Mouse (Mus musculus) thymus, adult 2 months (tissue): ENCODE data around the gene Snrnp25. TPM values are rescaled to one million over a fixed set of nuclear protein-coding genes. Genes with fewer than 3 reads are reported as not detected.

Source experiments
- DNase-seq: peaks from one replicate; pipeline ENCODE4 v3.0.0; 2021
- H3K27ac ChIP-seq: fragments of 200-500 bp; 2 replicates; pipeline ENCODE4 v1.5.1; 2012; ENCODE audit warnings: low read length, control low read depth; ENCODE audit not compliant: control insufficient read depth, insufficient read depth
- H3K27me3 ChIP-seq: fragments of 200-500 bp; 2 replicates; pipeline ENCODE4 v1.6.1; 2012; ENCODE audit warnings: mild to moderate bottlenecking, low read length, moderate library complexity, mixed read lengths; ENCODE audit not compliant: control insufficient read depth, insufficient read depth
- H3K36me3 ChIP-seq: fragments of 200-500 bp; 2 replicates; pipeline ENCODE4 v1.6.1; 2012; ENCODE audit warnings: mild to moderate bottlenecking, low read length, moderate library complexity; ENCODE audit not compliant: control insufficient read depth, insufficient read depth
- H3K4me1 ChIP-seq: fragments of 200-500 bp; replicated peaks from 2 replicates; pipeline ENCODE4 v1.6.1; 2012; ENCODE audit warnings: low read length; ENCODE audit not compliant: control insufficient read depth, insufficient read depth
- H3K4me3 ChIP-seq: fragments of 200-500 bp; 2 replicates; pipeline ENCODE4 v1.5.1; 2012; ENCODE audit warnings: mild to moderate bottlenecking, low read length, control low read depth, moderate library complexity; ENCODE audit not compliant: control insufficient read depth, insufficient read depth
- CTCF ChIP-seq: fragments of 200-500 bp; IDR thresholded peaks from 2 replicates; pipeline ENCODE4 v1.5.1; 2012; ENCODE audit warnings: mild to moderate bottlenecking, control low read depth, low read length, moderate library complexity, borderline replicate concordance; ENCODE audit not compliant: control insufficient read depth, poor library complexity, insufficient read depth; ENCODE audit errors: extremely low read depth
- POLR2A ChIP-seq: fragments of 200-500 bp; IDR thresholded peaks from 2 replicates; pipeline ENCODE4 v1.6.1; 2012; ENCODE audit warnings: mild to moderate bottlenecking, low read length, control low read depth, moderate library complexity; ENCODE audit not compliant: control insufficient read depth, poor library complexity, insufficient read depth; ENCODE audit errors: extremely low read depth
- WGBS: fragments of 180-500 bp; shearing (Covaris S2); methylation state at CpG from one replicate; pipeline ENCODE4 v1.1.7; 2018; 5-methylcytosine and 5-hydroxymethylcytosine counted together
- polyA plus RNA-seq: library from polyadenylated mRNA; depleted of rRNA; stranded (reverse); fragments of >200 nt; gene quantifications from 2 replicates; pipeline ENCODE4 v1.2.3, GENCODE M21; 2012

The Snrnp25 gene
- polyA plus RNA-seq, 1 experiment = 56.3 TPM

DNA sequence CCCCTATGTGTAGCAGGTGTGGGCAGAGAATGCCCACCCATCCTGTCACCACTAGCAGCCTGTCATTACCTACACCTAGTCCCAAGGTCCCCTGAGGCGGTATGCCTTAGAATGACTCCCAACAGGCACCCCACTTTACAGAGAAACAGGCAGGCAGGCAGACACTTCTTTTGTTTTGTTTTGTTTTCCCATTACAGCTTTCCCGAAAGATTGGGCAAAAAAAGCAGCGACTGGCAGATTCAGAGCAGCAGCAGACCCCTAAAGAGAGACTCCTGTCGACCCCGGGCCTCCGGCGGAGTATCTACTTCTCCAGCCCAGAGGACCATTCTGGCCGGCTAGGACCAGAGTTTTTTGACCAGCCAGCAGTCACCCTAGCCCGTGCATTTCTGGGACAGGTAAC lies 22.3 kb downstream of the Snrnp25 start:
- no peak overlapping the region for H3K27ac ChIP-seq
- TF ChIP-seq CTCF (no peak), POLR2A (no peak)
- 97% methylated on average over 9 of the region's 9 CpGs for WGBS
- H3K4me1 ChIP-seq = peaks cover 21% of the 10 kb centered on the region
- DNase-seq = no peak
- H3K4me3 ChIP-seq = no peak overlapping the region
- H3K36me3 ChIP-seq = peaks cover 14% of the 10 kb centered on the region; the same call in 1 of the 2 replicates
- peaks cover 11% of the 10 kb centered on the region; the same call in 1 of the 2 replicates for H3K27me3 ChIP-seq

DNA sequence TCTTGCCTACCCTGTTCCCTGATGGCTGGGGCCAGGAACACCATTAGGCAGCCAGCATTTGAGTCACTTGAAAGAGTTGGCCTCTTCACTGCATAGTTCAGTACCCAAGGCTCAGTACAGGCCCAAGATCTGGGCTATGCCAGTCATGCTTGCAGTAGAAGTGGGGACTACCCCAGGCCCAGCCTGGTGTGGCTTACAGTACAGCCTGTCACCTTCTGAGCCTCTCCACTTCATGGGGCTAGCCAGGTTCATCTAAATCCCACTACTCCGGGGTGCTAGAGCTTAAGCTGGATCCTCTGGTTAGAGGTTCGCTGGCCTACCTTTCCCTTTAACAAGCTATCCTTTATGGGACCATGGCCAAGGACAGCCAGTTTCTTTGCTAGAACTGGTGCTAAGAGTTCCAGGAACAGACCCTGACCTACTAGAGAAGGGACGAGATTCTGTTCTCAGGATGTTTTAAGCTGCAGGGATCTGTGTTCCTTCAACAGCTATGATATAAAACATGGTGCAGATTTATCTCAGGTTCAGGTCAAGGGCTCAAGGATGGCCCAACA lies 23.2 kb downstream of the Snrnp25 start:
- Histone ChIP-seq H3K36me3 (peaks cover 14% of the 10 kb centered on the region; the same call in 1 of the 2 replicates), H3K4me1 (peaks cover 21% of the 10 kb centered on the region), H3K27ac (no peak overlapping the region), H3K27me3 (peaks cover 3% of the 10 kb centered on the region; the same call in 1 of the 2 replicates), H3K4me3 (no peak overlapping the region)
- no peak for DNase-seq
- TF ChIP-seq POLR2A (no peak), CTCF (no peak)
- WGBS = 97% methylated on average over 3 of the region's 3 CpGs

DNA sequence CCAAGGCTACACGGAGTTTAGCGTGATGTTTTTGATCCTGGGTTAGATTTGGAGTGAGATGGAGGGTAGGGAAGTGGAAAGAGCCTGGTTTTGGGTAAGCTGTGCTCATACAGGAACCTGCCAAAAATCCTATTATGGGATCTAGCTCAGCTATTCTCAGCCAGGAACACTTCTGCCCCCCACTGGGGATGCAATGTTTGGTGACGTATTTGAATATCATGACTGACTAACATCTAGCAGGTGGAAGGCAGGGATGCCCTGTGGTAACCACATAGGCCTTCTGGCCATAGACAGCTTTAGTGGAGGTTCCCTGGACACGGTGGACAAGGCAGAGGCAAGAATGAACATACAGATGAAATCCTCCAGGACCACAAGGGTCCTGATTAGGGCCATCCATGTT lies 25.0 kb downstream of the Snrnp25 start:
- WGBS = 93% methylated on average over 4 of the region's 4 CpGs
- TF ChIP-seq POLR2A = no peak
- no peak for TF ChIP-seq CTCF
- no peaks in the 10 kb centered on the region for H3K27me3 ChIP-seq
- peaks cover 22% of the 10 kb centered on the region; the same call in 1 of the 2 replicates for H3K36me3 ChIP-seq
- H3K4me3 ChIP-seq = no peak overlapping the region
- no peak for DNase-seq
- H3K27ac ChIP-seq = no peak overlapping the region
- H3K4me1 ChIP-seq = peaks cover 14% of the 10 kb centered on the region

DNA sequence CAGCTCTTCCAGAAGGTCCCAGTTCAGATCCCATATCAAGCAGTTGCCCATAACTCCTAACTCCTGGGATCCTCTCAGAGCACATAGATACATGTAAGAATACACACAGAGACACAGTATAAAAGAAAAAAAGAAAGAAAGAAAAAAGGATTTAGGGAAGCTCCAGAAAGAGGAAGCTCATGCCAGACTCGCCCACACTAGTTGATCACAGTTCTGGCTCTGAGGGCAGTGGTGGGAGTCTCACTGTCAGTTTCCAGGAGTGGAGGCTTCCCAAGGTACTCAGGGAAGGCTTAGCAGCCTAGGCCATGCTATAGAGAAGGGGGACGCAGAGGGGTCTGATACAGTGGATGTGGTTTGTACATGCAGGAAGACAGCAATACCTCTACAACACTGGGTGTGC lies 25.9 kb downstream of the Snrnp25 start:
- WGBS = 77% methylated on average over 2 of the region's 2 CpGs
- Histone ChIP-seq H3K36me3 (peaks cover 22% of the 10 kb centered on the region; the same call in 1 of the 2 replicates), H3K27ac (no peak overlapping the region), H3K4me1 (peaks cover 6% of the 10 kb centered on the region), H3K27me3 (no peaks in the 10 kb centered on the region), H3K4me3 (no peak overlapping the region)
- TF ChIP-seq CTCF (no peak), POLR2A (no peak)
- no peak for DNase-seq

DNA sequence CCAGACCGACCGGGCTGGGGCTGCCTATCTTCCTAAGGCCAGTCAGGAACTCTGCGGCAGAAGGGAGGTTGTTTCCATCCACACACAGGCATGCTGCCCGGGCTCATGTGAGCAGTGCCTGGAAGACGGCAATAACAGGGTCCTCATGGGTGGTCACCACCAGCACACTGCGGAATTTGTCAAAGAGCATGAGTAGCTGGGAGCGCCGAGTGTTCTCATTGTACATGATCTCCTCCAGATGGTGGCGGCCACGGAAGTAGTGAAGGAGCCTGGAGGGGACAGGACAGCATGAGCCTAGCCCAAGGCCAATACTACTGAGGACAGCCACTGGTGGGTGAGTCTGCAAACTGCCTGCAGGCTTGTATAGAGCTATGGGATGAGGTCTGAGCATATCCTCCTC lies 27.6 kb downstream of the Snrnp25 start:
- Histone ChIP-seq H3K4me1 (no peaks in the 10 kb centered on the region; the same call in 1 of the 2 replicates), H3K27me3 (no peaks in the 10 kb centered on the region), H3K36me3 (peaks cover 22% of the 10 kb centered on the region; the same call in 1 of the 2 replicates), H3K4me3 (no peak overlapping the region), H3K27ac (no peak overlapping the region)
- DNase-seq = no peak
- TF ChIP-seq POLR2A (no peak), CTCF (no peak)
- 97% methylated on average over 10 of the region's 10 CpGs for WGBS

DNA sequence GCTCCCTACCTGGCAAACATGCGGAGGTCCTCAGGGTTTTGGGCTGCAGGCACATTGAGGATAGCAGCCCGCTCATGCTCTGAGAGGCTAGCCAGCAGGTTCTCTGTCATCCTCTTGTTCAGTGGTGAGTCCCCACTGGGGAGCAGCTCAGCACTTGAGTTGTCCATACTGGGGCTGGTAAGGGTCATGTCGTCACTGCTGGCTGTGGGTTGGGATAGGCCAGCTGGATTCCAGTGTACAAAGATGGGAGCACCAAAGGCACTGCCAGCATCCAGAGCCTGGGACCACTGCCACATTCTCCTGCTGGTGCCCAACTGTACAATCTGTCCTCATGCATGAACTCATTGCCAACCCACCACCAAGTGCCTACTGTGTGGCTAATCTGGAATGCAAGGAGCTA lies 28.7 kb downstream of the Snrnp25 start:
- DNase-seq = no peak
- 100% methylated on average over 3 of the region's 3 CpGs for WGBS
- H3K36me3 ChIP-seq = peaks cover 22% of the 10 kb centered on the region; the same call in 1 of the 2 replicates

More for the DNA sequence above, 28.7 kb downstream of the Snrnp25 start:
- Histone ChIP-seq H3K4me3 (no peak overlapping the region), H3K4me1 (no peaks in the 10 kb centered on the region; the same call in 1 of the 2 replicates), H3K27me3 (no peaks in the 10 kb centered on the region), H3K27ac (no peak overlapping the region)
- TF ChIP-seq POLR2A (no peak), CTCF (no peak)
